Mouse (Mus musculus): Measurements from ENCODE around the gene Vps29.
"Not testable (repeated sequence)": the region's sequence is repeated elsewhere in the genome, so short reads cannot be mapped to it uniquely, and the experiment has no call there.

The Vps29 gene

GRCm38 (mm10) chr5:122353807-122354491 is at the start of gene Vps29, which contains the start of gene Rad9b:
Vps29 (plus strand) TSS chr5:122354369.
Rad9b (minus strand) TSS chr5:122354233.
- DNase-seq: peak; percentile 96 to 97

GRCm38 (mm10) chr5:122304541-122304940 is 49.6 kb upstream of the Vps29 start:
- no peak for DNase-seq

DNA sequence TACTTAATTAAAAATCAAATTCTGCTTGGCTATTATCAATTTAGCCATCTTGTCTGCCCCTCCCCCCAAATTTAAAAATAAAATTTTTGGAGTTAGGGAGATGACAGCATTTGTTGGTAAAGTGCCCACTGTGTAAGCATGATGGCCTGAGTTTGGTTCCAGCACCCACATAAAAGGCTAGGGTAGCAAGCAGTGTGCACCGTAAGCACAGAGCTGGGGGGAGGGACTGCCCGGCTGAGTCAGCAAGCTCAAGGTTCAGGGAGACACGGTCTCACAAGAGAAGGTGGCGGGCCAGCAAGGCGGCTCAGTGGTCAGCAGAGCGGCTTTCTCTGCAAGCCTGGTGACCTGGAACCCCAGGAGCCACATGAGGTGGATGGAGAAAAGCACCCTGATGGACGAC is 48.7 kb upstream of the Vps29 start:
- DNase-seq: no peak

DNA sequence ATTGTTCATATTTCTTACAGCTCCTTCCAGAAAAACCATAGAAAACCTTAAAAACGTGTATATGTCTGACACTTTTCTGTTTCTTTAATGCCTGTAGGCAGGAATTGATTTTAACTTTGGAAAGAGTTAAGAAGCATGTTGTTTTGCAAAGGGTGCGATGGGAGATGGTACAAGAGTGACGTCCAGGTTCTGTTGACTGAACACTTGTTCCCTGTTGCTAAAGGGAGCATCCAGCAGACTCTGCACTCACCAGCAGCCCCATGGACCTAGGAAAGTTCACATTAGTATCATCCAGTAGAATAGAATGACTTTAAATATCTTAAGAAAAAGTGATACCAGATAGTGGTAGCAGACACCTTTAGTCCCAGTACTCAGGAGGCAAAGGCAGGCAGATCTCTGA is 47.6 kb upstream of the Vps29 start:
- no peak for DNase-seq

DNA sequence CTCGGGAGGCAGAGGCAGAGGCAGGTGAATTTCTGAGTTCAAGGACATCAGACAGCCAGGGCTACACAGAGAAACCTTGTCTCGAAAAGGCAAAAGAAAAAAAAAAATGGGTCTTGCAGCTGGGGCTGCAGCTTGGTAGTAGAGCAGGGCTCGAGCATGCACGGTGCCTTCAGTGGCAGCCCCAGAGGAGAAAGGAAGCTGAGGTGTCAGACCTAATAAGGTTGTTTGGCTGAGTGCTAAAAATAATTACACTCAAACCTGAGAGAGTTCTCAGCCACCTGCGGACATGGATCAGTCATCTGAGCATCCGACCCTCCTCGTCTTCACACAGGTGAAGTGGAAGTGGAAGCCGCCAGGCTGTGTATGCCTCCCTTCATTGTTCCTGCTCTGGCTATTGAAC is 43.5 kb upstream of the Vps29 start:
- DNase-seq: peak; percentile 67 to 76

- peak; percentile 71 to 83 for DNase-seq
Observed at GRCm38 (mm10) chr5:122311692-122312091, 42.5 kb upstream of the Vps29 start.

DNA sequence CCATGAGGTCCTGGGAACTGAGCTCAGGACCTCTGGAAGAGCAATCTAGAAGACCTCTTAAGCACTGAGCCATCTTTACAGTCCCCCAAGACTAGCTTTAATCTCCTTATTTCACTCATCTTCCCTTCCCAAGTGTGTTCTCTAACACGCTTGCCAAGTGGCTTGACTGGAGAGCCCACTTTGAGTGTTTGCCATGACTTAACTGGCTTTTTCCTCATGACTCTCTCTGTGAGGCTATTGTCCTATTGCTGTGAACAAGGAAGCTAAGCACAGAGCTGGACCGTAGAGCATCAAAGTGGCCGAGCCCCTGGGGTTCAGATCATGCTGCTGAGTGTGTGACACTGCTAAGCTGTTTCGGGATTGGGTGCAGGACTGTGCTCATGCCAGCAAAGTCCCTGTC is 41.8 kb upstream of the Vps29 start:
- no peak for DNase-seq

- peak in 1 of 2 experiments; percentile 57 for DNase-seq
Observed at GRCm38 (mm10) chr5:122312942-122313684, 41.1 kb upstream of the Vps29 start.

DNA sequence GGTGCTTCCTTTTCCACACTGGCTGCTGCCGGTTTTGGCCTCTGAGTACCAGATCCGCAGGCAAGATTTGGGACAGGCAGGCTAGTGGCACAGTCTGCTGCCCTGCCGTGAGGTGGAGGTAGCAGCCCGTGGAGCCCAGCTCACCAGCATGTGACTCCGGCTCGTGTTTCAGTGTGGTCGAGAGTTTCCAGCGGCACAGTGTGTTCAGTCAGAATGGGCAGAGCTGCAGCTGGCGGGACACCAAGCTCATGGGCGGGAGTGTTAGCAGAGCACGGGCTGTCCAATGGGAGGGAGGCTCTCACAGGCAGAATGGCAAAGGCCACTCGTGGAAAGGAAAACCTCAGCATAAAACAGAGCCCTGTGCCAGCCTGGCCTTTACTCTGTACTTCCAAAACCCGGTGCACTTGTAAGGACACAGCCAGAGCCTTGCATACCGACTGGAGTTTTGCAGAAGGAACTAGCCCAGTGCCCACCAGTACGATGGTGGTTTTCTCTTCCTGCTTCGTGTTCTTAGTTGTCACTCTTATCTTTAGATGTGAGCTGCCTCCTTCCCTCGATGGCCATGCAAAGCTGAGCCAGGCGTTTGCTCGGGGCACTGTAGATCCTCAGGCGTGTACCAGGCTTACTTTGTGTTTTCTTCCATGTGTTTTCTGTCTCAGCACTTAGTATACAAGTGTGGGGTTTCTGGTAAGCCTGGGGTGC is 39.1 kb upstream of the Vps29 start:
- DNase-seq: peak; percentile 66 to 70

- DNase-seq: peak; percentile 56 to 78
Observed at GRCm38 (mm10) chr5:122317329-122318045, 36.7 kb upstream of the Vps29 start.

- DNase-seq: peak in 1 of 2 experiments; percentile 65
Observed at GRCm38 (mm10) chr5:122318100-122318499, 36.1 kb upstream of the Vps29 start.

DNA sequence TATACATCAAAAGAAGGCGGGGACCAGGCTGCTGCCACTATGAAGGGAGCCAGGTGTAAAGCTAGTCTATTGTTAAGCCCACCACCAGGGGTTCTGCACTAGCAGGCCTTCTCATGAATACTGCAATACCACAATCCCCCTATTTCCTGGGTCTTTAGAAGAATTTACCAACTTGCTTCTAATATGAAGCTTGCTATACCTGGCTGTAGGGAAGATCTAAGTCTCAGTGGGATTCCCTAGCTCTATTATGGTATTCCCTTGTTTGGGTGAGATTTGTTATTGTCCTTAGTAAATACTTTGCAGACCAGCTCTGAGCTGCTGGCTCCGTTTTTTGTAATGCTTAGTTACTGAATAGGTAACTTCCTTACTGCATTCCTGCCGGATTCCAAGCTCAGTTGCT is 35.2 kb upstream of the Vps29 start:
- DNase-seq: not testable (repeated sequence)

DNA sequence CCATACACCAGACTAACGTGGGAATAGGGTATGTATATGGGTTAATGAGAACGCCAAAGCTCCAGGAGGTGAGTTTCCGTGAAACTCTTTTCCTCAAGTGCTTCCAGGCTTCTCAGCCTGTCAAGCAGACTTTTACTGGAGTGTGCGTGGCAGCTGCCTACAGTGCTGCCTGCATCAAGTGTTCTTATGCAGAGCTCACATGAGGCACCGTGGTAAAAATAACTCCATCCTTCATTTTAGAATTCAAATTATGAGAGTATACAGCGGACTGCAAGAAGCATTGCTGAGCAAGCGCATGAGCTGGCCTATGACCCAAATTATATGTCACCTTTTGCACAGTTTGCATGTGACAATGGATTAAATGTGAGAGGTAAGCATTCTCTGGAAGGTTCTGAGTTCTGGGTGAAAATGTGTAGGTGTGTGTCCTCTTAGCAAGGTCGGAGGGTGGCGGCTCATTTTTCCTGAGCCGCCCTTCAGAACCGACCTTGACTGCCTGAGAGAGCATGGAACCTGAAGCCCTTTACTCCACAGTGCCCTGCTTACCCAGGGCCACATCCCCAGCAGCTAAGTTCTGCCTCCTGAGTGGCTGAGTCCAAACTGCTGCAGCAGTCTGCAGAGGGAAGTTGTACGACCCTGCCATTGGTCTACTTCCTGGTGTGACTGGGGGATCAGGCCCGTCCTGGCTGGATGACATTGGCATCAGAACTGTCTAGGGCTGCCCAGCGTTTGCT is 34.5 kb upstream of the Vps29 start:
- no peak for DNase-seq

DNA sequence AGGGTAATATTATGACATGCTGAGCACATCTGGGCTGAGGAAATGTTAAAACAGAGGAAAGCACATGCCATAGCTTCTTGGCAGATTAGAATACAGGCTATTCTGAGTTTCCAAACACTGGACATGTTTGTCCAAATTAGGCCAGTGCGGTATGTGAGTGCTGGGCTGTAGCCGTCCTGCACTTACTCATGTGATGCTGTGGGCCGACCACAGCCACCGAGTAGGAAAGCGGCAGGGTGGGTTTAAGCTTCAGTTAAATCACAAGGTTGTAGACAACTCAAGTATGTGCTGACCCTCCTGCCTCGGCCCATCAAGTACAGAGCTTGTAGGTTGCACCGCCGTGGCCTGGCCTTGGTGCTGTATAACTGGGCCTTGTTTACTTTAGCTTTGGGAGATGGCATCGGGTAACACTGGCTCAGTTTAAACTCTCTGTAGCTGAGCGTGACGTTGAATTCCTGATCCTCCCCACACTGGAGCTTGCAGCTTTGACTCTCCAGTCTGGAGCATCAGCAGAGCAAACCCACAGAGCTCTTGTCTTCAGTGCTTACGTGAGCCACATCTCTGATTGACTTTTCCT is 33.9 kb upstream of the Vps29 start:
- no peak for DNase-seq

DNA sequence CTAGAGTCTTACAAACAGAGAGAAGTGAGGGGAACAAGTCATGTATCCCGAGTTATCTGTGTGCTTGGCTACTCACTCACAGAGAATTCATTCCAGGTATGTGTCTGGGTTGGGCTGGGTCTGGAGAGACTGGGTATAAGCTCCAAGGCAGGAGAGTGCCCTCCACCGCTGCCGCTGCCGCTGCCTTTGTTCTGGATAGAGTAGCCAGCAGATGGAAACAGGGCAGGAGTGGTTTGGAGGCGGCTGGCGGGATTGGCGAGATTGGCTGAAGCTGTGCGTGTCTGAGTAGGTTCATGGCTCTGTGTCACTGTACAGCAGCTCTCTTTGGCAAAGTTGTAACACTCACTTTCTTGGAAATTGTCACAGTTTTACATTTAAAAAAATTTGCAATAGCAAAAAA is 30.6 kb upstream of the Vps29 start:
- no peak for DNase-seq

DNA sequence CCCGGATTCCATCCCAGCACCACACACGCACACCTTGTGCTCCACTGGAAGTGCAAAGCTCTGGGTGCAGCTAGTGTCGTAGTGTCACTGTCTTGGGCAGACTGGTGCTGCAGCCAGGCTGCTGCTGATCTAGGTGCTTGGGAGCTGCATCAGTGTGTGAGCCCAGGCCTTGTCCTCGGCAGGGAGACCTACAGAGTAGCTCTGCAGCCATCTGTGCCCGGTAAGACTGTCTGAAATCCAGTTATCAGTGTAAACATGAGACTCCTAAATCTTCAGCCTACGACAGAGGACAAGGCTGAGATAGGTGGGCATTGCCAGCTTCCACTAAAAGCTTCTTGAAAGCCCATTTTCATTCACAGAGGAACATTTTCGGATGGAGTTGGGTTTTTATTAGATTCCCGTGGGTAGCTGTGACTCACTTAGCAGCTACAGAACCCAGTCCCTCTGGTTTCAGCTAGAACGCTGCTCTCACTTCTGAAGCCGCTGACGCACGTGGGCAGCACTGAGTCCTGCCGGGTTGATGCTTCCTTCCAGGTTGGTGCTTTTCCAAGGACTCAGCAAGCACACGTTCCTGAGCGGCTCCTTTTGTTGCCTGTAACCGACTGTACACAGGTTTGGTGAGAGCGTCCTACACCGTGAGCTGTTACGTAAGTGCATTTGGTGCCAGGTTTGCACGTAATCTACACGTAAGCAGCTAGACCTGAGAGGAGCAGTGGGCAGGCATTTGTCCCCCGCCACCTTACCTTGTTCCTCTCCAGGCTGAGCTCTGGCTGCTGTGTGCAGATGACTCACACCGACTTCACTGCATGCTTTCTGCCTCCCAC is 29.3 kb upstream of the Vps29 start:
- DNase-seq: no peak

DNA sequence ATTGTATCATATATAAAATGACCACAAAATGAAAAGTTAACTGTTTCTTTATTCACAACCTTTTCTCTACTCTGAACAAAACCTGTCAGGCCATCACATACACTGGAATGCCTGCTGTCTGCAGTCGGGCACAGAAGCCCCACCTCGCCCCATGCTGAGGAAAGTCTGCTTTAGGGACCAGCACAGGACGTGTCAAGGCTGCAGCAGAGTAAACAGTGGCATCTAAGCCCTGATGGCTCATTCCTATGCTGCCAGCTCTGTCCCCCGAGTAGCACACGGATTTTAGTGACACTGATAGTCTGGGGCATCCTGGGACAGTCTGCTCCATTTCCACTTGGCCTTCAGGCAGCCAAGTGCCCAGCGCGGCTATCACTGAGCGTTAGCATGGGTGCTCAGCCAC is 28.7 kb upstream of the Vps29 start:
- no peak for DNase-seq

GRCm38 (mm10) chr5:122327283-122327682 is 26.9 kb upstream of the Vps29 start:
- DNase-seq: no peak

DNA sequence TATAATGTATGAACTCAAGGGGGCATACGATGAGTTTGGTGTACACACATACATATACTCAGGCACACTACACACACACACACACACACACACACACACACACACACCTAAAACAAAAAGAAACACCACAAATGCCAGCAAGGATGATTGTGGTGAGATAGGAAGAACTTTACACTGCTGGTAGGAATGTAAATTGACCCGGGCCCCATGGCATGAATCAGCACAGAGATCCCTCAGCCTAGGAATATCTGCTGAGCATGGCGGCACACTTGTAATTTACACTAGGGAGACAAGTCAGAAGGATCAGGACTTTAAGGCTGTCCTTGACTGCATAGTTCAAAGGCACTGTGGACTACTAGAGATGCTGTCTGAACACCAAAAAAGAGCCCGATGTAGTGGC is 23.9 kb upstream of the Vps29 start:
- DNase-seq: no peak

GRCm38 (mm10) chr5:122334682-122335081 is 19.5 kb upstream of the Vps29 start:
- no peak for DNase-seq

All from thymus, adult 18-20 months (tissue).